Mouse (Mus musculus): ENCODE measurements around the gene Acox2.

- TF ChIP-seq POLR2A (IDR thresholded peaks at IDR 0.05; ENCODE audit: borderline replicate concordance, low read depth, low read length) (no peak), CTCF (IDR thresholded peaks at IDR 0.05; ENCODE audit: low read depth, low read length) (no peak)
Measured at GRCm38 (mm10) chr14:8257521-8258334, 1.4 kb downstream of the Acox2 start.
